Mouse (Mus musculus) c-Kit-positive CD71-positive TER-119-positive erythroid progenitor cells, embryonic 14.5 days (primary cell): Measurements from ENCODE around the gene Angptl8.
"Not testable (repeated sequence)": the region's sequence is repeated elsewhere in the genome, so short reads cannot be mapped to it uniquely, and the experiment has no call there.

Experiments
- DNase-seq: peaks from one replicate; pipeline ENCODE4 v3.0.0-alpha.2; 2013; ENCODE audit warnings: low spot score

Angptl8 gene

DNA sequence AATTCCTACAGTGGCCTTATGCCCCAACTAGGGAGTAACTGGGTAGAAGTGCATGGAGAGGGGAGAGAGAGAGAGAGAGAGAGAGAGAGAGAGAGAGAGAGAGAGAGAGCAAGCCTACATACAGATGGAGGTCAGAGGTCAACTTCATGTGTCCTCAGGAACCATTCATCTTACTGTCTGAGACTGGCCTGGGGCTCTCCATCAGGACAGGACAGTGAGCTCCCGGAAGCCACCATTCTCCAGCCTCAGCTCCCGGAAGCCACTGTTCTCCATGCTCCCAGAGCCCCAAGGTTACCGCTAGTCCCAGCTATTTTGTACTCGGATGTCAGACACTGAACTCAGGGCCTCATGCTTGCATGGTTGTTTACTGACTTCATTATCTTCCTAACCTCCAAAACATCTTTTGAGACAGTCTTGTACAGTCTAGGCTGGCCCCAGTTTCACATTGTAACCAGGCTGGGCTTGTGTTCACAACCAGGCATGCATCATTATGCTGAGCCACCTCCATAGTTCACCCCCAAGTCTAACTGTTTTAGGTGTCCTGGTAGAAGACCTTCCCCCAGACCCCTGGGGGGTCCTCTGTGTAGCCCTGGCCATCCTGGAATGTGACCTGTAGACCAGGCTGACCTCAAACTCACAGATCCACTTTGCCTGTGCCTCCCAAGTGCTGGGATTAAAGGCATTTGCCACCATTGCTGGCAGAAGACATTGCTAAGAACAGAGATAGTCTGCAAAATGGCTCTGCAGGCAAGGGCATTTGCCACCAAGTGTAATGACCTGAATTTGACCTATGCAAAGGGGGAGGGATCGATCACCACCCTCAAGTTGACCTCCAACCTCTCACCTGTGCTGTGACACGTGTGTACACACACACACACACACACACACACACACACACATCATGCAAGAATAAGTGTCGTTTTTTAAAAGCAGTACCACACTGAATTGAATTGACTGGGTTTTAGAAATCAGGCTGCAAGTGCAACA lies 14.7 kb downstream of the Angptl8 start:
- no peak for DNase-seq

DNA sequence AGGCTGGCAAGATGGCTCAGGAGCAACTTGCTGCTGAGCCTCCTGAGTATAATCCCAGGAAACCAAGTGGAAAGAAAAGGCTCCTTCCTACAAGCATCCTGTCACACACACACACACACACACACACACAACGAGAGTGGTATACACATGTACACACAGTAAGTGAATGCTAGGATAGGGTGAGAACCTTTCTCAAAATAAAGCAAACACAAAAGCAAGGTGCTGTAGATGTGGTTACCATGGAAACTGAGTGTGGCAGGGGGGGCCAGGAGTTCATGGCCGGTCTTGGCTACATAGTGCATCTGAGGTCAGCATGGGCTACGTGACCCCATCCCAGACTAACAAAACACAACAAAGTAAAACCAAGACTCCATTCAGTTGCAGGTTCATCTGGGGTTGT lies 15.8 kb downstream of the Angptl8 start:
- DNase-seq = no peak

DNA sequence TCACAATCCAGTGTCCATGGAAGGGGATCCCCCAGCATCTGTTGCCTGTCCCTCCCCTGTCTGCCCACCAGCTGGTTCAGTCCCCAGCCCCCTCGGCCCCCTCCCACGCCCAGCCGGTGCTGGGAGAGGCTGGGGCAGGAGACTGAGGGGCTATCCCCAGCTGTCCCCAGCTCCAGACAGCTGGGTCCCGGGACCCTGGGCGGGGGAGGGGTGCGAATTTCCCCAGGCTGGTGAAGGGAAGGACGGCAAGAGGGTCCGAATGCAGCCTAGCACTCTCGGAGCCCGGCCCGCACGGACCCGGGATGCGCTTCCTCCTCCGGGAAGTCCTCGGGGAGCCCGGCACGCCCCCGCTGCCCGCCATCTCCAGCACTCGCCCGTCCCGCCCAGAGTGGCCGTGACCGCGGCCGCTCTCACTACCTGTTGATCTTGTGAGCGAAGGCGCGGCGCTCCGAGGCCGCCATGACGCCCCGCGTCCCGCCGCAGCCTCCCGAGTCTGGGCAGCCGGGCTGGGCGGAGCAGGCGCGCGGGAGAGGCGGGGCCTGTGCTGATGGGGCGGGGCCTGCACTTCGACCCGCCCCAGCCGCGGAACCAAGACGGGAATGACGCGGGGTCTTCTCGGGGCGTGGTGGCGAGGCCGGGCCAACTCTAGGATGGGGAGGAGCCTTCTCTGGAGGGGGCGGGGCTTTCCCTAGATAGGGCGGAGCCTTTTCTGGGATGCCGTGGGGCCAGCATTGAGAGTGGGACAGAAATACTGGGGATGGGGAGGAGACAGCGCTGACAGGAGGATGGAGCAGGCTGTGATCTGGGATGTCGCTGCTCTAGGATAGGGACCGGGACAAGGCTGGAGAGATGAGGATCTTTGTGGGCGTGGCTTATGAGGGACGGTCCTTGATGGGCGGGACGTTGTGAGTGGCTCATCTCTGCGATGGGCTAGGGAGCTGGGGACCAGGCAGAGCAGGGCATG lies 17.1 kb downstream of the Angptl8 start, which contains the start of gene Dock6:
TSS of gene Dock6 (minus strand) at position 508 of the 964 bp plus-strand sequence.
- peak; percentile 73 for DNase-seq

DNA sequence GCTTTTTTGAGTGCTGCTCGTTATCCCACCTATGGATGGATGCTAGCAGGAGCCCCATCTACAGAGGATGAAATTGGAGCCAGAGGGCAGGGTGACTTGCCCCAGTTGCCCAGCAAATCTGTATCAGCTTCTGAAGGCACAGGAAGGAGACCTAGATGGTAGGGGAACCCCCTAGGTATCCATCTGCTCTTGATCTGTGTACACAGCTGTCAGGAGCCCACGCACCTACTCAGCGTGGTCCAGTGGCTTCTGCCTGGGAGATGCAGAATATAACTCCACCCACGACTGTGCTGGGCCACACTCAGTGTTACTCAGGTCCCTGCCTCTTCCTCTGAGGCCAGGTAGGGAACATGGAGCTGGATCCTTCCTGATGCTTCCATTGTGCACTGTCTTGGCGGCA lies 18.7 kb downstream of the Angptl8 start:
- no peak for DNase-seq

DNA sequence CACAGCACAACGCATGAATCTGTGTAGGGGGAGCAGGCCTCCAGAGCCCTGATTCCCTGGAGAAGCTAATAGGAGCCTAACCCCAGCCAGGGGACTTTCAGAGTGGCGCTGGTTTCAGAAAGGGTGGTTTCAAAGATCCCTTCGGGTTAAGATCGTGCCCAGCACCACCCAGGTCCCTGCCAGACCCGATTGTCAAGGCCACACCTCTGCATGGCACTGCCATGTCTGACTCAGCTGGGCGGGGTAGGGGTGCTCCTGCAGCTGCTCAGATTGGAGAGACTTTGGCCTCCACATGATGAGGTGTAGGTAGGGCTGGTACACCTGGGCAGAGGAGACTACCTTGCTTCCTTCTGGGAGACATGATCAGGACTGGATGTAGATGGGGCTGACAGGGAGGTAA lies 19.6 kb downstream of the Angptl8 start:
- DNase-seq = no peak

DNA sequence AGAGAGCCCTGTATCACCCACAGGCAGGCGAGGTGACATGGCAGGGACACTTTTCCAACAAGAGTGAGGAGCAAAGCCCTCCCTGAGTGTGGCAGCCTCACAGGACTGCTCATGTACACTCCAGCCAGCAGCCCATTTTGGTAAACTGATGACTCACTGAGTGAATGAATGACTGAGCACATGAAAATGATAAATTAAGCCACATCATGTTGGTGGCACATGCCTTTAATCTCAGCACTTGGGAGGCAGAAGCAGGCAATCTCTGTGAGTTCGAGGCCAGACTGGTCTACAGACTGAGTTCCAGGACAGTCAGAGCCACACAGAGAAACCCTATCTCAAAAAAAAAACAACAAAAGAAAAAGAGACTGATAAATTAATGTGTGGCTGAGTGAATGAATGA lies 22.2 kb downstream of the Angptl8 start:
- DNase-seq = no peak

DNA sequence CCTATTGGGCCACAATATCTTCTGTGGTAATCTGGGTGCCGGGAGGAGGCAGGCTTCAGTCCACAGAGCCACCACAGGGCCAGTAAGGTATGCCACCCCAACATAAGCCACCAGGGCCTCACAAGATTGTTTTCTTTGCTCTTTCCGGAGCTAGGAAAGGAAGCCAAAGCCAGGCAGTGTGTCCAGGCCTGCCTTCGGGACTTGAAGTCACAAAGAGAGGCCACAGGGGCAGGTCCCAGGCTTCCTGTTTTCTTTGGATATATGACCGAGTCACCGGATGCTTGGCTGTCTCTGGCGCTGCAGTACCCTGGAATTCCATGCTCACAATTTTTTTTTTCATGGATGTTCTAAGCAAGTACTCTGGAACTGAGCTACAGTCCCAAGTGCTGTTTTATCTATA lies 22.8 kb downstream of the Angptl8 start:
- DNase-seq = no peak

DNA sequence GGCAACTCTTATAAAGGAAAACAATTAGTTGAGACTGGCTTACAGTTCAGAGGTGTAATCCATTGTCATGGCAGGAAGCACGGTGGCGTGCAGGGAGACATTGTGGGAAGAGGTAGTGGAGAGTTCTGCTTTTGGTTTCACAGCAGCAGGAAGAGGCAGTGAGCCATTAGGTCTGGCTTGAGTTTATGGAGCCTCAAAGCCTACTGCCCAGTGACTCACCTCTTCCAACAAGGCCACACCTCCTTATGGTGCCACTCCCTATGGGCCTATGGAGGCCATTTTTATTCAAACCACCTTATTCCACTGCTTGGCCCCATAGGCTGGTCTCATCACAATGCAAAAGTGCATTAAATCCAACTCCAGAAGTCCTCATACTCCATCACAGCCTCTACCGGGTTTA lies 24.3 kb downstream of the Angptl8 start:
- DNase-seq = no peak

DNA sequence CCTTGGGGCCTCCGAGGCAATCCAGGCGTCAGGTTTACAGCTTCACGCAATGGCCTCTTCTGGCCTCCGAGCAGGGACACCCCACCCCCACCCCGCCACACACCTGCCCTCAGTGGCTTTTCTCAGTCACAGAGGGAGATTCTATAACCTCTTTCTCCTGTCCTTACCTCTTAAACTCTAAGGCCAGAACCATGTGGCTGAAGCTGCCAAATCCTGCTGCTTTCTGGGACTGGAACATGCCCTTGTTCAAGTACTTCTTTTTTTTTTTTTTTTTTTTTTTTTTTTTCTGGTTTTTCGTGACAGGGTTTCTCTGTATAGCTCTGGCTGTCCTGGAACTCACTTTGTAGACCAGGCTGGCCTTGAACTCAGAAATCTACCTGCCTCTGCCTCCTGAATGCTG lies 25.0 kb downstream of the Angptl8 start:
- DNase-seq = not testable (repeated sequence)

DNA sequence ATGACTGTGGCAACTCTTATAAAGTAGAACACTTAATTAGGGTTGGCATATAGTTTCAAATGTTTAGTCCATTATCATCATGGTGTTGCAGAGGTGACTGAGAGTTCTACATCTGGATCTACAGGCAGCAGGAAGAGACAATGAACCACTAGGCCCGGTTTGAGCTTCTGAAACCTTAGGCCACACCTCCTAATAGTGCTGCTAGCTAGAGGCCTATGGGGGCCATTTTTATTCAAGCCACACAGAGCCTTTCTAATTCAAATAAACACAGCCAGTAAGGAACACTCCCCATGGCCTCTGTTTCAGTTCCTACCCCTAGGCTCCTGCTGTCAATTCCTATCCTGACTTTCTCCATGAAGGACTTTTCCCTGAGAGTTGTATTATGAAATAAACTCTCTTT lies 26.9 kb downstream of the Angptl8 start:
- no peak for DNase-seq

DNA sequence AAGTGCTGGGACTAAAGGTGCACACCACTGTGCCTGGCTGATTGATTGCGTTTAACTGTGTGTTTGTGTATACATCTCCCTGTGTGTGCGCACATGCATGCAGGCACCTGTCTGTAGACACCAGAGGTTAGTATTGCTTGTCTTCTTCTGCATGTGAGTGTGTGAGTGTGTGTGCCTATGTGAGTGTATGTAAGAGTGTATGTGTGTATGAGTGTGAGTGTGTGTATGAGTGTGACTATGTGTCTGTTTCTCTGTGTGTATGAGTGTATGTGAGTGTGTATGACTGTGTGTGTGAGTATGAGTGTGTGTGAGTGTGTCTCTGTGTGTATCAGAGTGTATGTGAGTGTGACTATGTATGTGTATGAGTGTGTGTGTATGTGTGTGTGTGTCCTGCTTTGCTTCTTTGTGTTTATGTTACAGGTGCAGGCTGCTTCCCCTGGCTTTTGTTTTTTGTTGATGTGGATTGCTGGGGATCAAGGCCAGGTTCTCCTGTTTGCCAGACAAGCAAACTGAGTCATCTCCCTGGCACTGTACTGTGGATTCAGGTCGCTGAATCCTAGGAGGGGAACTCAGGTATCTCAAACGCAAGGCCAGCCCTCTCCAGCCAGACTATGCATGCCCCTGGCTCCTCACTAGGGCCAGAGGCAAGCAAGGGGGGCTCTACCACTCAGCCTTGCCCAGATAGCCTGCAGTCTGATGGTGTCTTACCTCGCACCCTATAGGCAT lies 30.5 kb downstream of the Angptl8 start:
- DNase-seq = no peak

DNA sequence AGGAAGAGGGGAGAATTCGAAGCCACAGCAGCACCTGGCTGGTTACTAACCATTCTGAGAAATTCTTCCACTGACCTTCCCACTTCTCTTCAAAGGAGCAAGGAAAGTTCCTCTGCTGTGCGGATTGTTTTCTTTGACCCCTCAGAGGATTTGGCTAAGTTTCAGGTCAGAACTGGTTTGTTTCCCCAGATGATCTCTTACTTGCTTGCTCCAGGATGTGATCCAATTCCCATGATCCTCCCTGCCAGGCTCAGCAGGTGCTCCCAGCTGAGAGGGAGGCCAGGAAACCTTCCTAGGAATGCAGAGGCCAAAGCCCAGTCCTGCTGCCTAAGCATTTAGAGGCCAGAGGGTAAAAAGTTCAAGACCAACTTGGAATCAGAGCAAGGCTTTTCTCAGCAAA lies 31.3 kb downstream of the Angptl8 start:
- DNase-seq = no peak

DNA sequence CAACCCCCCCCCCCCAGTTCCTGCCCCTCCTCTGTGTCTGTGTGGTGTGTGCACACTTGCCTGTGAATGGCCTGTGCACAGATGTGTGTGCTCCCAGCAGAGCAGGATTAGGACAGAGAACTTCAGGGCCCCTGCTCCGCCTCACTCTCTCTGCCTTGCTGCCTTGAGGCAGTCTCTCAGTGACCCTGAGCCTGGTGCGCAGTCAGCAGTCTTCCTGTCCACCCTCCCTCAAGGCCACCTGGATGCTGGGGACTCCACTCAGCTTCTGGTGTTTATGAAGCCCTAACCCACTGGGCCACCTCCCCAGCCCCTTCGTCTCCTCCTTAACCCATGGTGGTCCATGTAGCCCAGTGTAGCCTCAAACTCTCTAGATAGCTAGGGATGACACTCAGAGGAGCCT lies 32.4 kb downstream of the Angptl8 start:
- DNase-seq = no peak

DNA sequence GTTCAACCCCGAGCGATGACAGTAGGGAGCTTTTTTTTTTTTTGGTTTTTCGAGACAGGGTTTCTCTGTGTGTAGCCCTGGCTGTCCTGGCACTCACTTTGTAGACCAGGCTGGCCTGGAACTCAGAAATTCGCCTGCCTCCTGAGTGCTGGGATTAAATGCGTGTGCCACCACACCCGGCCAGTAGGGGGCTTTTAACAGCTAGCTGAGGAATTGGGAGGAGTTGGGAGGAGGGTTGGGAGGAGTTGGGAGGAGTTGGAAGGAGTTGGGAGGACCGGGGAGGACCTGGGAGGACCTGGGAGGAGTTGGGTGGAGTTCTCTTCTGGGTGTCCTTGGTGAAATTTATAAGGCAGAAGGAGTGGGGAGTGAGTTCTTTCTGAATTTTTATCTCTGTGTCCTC lies 34.0 kb downstream of the Angptl8 start:
- DNase-seq = not testable (repeated sequence)

DNA sequence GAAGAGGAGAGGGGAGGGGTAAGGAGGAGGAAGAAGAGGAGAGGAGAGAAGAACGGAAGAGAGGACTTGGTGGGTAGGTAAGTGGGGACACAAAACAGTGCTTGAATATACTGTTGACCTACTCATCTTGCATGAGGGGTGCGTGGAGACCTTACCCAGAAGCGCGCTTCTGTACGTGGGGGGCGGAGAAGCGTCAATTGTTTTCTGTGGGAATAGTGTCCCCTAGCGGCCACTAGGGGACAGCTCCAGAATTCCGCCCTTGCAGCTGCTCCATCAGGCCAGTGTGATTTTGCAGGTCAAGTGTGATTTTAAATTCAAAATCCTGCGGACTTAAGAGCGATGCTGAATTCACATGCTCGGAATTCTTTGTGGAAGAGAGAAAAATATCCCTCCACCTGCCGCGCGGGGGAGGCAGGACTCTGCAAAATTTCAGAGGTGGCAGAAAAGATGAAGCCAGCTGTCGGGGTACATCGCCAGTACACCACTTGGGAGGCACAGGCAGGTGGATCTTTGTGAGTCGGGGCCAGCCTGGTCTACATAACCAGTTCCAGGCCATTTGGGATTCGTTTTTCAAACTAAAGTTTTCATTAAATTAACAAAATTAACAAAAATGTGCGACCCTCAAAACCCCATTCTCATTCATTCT lies 35.7 kb downstream of the Angptl8 start:
- DNase-seq = peak; percentile 31

DNA sequence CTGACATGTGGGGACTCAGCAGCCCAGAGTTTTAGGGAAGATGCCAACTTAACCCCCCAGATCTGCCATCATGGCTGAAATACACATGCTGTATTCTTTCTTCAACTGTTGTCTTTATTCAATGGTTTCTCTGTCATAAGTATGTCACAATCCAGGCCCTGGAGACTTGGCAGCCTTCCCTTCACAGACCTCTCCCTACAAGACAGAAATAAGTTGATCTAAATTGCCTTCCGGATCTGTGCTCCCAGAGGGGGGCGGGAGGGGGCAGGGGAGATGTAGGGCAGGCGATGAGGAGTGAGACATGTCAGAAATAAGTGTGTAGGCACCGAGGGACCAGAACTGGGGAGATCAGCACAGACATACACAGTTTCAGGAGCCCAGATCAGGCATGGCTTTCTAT lies 36.9 kb downstream of the Angptl8 start:
- DNase-seq = no peak

DNA sequence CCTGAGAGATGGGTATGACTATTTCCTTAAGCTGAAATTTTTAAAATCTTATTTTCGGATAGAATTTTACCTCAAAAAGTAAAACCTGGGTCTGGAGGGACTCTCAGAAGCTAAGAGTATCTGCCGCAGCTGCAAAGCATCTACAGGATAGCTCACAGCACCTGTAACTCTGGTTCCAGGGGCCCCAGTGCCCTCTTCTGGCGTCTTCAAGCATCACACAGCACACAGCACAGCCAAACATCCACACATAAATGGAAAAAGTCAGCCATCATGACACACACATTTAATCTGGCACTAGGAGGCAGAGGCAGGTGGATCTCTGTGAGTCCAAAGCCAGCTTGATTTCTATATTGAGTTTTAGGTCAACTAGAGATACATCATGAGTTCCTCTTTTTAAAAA lies 41.3 kb downstream of the Angptl8 start:
- no peak for DNase-seq
